Mouse (Mus musculus) forebrain, embryonic 14.5 days (tissue): ENCODE measurements around the gene Zfp69. TPM values are rescaled to one million over a fixed set of nuclear protein-coding genes. Genes with fewer than 3 reads are reported as not detected.

Source experiments
- ATAC-seq: fragments of 200-750 bp; cut with Nextera tagmentation; 2 replicates; pipeline ENCODE4 v1.8.0; 2017; ENCODE audit warnings: mild to moderate bottlenecking, moderate library complexity
- DNase-seq: peaks from one replicate; pipeline ENCODE4 v3.0.0-alpha.2; 2015; ENCODE audit warnings: low spot score
- H3K27ac ChIP-seq: fragments of 300-500 bp; sonication (generic); 2 replicates; pipeline ENCODE4 v1.5.1; 2014; ENCODE audit warnings: low read depth, mild to moderate bottlenecking, control low read depth, low read length, moderate library complexity
- H3K27me3 ChIP-seq: fragments of 300-500 bp; sonication (generic); replicated peaks from 2 replicates; pipeline ENCODE4 v1.6.1; 2014; ENCODE audit warnings: low read length, control low read depth, mixed read lengths; ENCODE audit not compliant: control insufficient read depth, insufficient read depth
- H3K36me3 ChIP-seq: fragments of 300-500 bp; sonication (generic); 2 replicates; pipeline ENCODE4 v1.6.1; 2014; ENCODE audit warnings: low read length, control low read depth; ENCODE audit not compliant: control insufficient read depth, insufficient read depth
- H3K4me1 ChIP-seq: fragments of 300-500 bp; sonication (generic); 2 replicates; pipeline ENCODE4 v1.6.1; 2014; ENCODE audit warnings: antibody characterized with exemption, low read length, control low read depth; ENCODE audit not compliant: control insufficient read depth, insufficient read depth
- H3K4me2 ChIP-seq: fragments of 300-500 bp; sonication (generic); 2 replicates; pipeline ENCODE4 v1.6.1; 2014; ENCODE audit warnings: mild to moderate bottlenecking, control low read depth, low read length
- H3K4me3 ChIP-seq: fragments of 300-500 bp; sonication (generic); 2 replicates; pipeline ENCODE4 v1.5.1; 2014; ENCODE audit warnings: low read depth, low read length, control low read depth
- H3K9ac ChIP-seq: fragments of 300-500 bp; sonication (generic); 2 replicates; pipeline ENCODE4 v1.6.1; 2014; ENCODE audit warnings: mild to moderate bottlenecking, low read length, control low read depth, moderate library complexity
- H3K9me3 ChIP-seq: fragments of 300-500 bp; sonication (generic); replicated peaks from 2 replicates; pipeline ENCODE4 v1.6.1; 2016; ENCODE audit warnings: low read length, control low read depth, mixed read lengths; ENCODE audit not compliant: control insufficient read depth
- WGBS: fragments of 180-500 bp; shearing (Covaris S2); extraction: QIAGEN DNeasy Blood & Tissue Kit; methylation state at CpG from one replicate; pipeline ENCODE4 v1.1.7; 2014; 5-methylcytosine and 5-hydroxymethylcytosine counted together
- microRNA-seq: library from miRNA; unstranded; fragments of <30 nt; microRNA quantifications from one replicate; pipeline ENCODE4, GENCODE M21; 2016
- polyA plus RNA-seq: library from polyadenylated mRNA; unstranded; fragments of >200 nt; fragmentation: Nextera tagmentation; extraction: Ambion mirVana; gene quantifications from 2 replicates; pipeline ENCODE4 v1.2.1, GENCODE M21; 2014

The Zfp69 gene
- polyA plus RNA-seq, 1 experiment from 2014 or later, result 5.3 TPM

- Histone ChIP-seq H3K9ac (no peak overlapping the region), H3K4me1 (peaks cover 22% of the 10 kb centered on the region), H3K4me3 (no peak overlapping the region), H3K36me3 (no peaks in the 10 kb centered on the region), H3K4me2 (no peak overlapping the region), H3K9me3 (no peaks in the 10 kb centered on the region), H3K27ac (no peak overlapping the region), H3K27me3 (no peaks in the 10 kb centered on the region)
- 86% methylated on average over 5 of the region's 5 CpGs for WGBS
- ATAC-seq (no peak), DNase-seq (no peak)
Measured at GRCm38 (mm10) chr4:120886811-120887210, 64.7 kb downstream of the Zfp69 start.

GRCm38 (mm10) chr4:120886131-120886530, 65.4 kb downstream of the Zfp69 start:
- no peaks in the 10 kb centered on the region for H3K36me3 ChIP-seq
- no peak overlapping the region for H3K4me3 ChIP-seq
- H3K9me3 ChIP-seq, result no peaks in the 10 kb centered on the region
- peaks cover 24% of the 10 kb centered on the region for H3K4me1 ChIP-seq
- H3K4me2 ChIP-seq, result no peak overlapping the region
- DNase-seq, result no peak
- ATAC-seq, result no peak
- no peaks in the 10 kb centered on the region for H3K27me3 ChIP-seq
- no peak overlapping the region for H3K27ac ChIP-seq
- no peak overlapping the region for H3K9ac ChIP-seq
- 29% methylated on average over 4 of the region's 4 CpGs for WGBS

- Histone ChIP-seq H3K27ac (no peak overlapping the region), H3K36me3 (no peaks in the 10 kb centered on the region), H3K4me3 (no peak overlapping the region), H3K9me3 (no peaks in the 10 kb centered on the region), H3K4me1 (peaks cover 24% of the 10 kb centered on the region), H3K4me2 (no peak overlapping the region), H3K27me3 (no peaks in the 10 kb centered on the region), H3K9ac (no peak overlapping the region)
- WGBS, result 36% methylated on average over 13 of the region's 13 CpGs
- DNase-seq, result peak; percentile 84
- ATAC-seq, result 0 out of 2 replicates have a peak, but pooled peaks have one; percentile 27
Measured at GRCm38 (mm10) chr4:120885208-120886120, 66.0 kb downstream of the Zfp69 start.

- Histone ChIP-seq H3K27me3 (no peaks in the 10 kb centered on the region), H3K4me3 (no peak overlapping the region), H3K4me2 (no peak overlapping the region), H3K27ac (no peak overlapping the region; the same call in 1 of the 2 replicates), H3K9me3 (no peaks in the 10 kb centered on the region), H3K9ac (no peak overlapping the region), H3K36me3 (no peaks in the 10 kb centered on the region), H3K4me1 (peaks cover 31% of the 10 kb centered on the region)
- peak; percentile 89 for ATAC-seq
- 30% methylated on average over 5 of the region's 5 CpGs for WGBS
- DNase-seq, result peak; percentile 89
Measured at GRCm38 (mm10) chr4:120882002-120882625, 69.4 kb downstream of the Zfp69 start.

GRCm38 (mm10) chr4:120880731-120881432, 70.6 kb downstream of the Zfp69 start:
- H3K9me3 ChIP-seq, result no peaks in the 10 kb centered on the region
- H3K4me3 ChIP-seq, result no peak overlapping the region
- peaks cover 31% of the 10 kb centered on the region for H3K4me1 ChIP-seq
- no peaks in the 10 kb centered on the region for H3K27me3 ChIP-seq
- ATAC-seq (no peak), DNase-seq (no peak)
- H3K4me2 ChIP-seq, result no peak overlapping the region
- WGBS, result 56% methylated on average over 6 of the region's 6 CpGs
- H3K27ac ChIP-seq, result no peak overlapping the region
- H3K36me3 ChIP-seq, result no peaks in the 10 kb centered on the region
- no peak overlapping the region for H3K9ac ChIP-seq

Small RNAs within 50 kb of the gene (microRNA-seq; reads per million reads assigned to microRNA genes)
- gene Mir7015, result not detected

Other genes starting within 250 kb of the Zfp69 start
- 5.0 and 6.5 TPM in 2 replicates for gene Kcnq4, start 203.1 kb downstream of the Zfp69 start, polyA plus RNA-seq
- 120 and 123 TPM in 2 replicates for gene Nfyc, start 120.1 kb downstream of the Zfp69 start, polyA plus RNA-seq
- gene Rims3, start 96.9 kb downstream of the Zfp69 start, polyA plus RNA-seq, result 8.1 and 9.0 TPM in 2 replicates
- gene Exo5, start 26.7 kb downstream of the Zfp69 start, polyA plus RNA-seq, result 36.5 and 41.4 TPM in 2 replicates
- gene Smap2, start 65.5 kb upstream of the Zfp69 start, polyA plus RNA-seq, result 35.3 and 40.9 TPM in 2 replicates
- gene Col9a2, start 87.7 kb upstream of the Zfp69 start, polyA plus RNA-seq, result 2.2 and 3.8 TPM in 2 replicates
- gene Zmpste24, start 146.5 kb upstream of the Zfp69 start, polyA plus RNA-seq, result 22.3 and 26.3 TPM in 2 replicates
- not detected in 2 replicates for gene Tmco2, start 157.5 kb upstream of the Zfp69 start, polyA plus RNA-seq